Mouse (Mus musculus): ENCODE measurements around the gene Sh3pxd2b.

DNA sequence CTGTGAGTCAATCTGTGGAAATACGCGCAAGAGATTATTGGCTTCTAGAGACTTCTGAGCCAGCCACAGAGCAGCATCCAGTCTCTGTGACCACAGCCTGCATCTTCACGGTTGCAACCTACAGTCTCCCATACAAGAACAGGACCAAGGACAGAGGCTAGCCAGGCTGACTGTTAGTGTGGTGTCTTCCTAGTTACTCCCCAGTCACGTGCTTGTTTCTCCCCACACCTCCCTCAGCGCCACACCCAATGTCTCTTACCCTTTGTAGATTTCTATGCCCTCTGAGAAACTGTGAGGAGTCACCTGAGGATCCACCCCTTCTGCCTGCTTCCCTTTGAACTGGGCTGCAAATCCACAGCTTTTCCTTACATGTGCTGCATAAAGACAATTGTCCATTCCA lies 72.4 kb downstream of the Sh3pxd2b start:
- TF ChIP-seq CTCF (IDR thresholded peaks at IDR 0.05; ENCODE audit: control insufficient read depth, insufficient read depth, insufficient replicate concordance, low read depth, low read length) (no peak), POLR2A (IDR thresholded peaks at IDR 0.05; ENCODE audit: control insufficient read depth, low read depth, low read length) (no peak)
